ENCODE assay signal across 25 mouse cellular contexts in the genomic region with DNA sequence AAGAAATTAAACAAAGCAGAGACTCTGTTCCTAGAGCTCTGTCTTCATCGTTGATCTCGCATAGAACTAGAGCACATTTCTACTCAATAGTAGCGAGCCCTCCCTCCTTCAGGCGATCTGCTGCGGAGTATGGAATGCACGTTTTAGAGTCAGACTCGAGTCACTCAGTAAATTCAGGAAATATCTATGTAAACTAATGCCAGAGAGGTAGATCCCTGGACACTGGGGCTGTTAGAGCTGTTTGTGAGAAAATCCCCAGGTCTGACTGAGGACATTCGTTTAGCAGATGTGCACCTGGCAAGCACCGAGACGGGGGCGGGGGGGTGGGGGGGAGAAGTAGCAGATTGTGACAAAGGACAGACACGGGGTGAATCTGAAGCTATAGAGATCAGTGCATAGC.
DNase-seq lines count a peak whose midpoint lies in the region; ATAC-seq and TF ChIP-seq lines count a peak whose summit lies in the region.
"Had no signal": no experiment of that assay in that cellular context is flagged by ENCODE, and none has a peak within 500 bp of the region (broad histone marks: within the 10 kb centered on the region; RNA-seq: fewer than 3 reads in every experiment).

No protein-coding gene starts in this region.

- no peak for DNase-seq in intestine, embryonic 14.5 days (ENCODE audit: low spot score)
- DNase-seq in stomach, postnatal 0 days (ENCODE audit: low spot score) = no peak
- DNase-seq in yolk sac, embryonic 10.5 days (ENCODE audit: low spot score) = peak; percentile 7
- DNase-seq in kidney, adult 18-20 months = no peak
- no peak for DNase-seq in adrenal gland, adult (ENCODE audit: inconsistent age in 2 of 2, low spot score in 1 of 2)
- DNase-seq: adrenal gland, postnatal 10 days; adrenal gland, postnatal 36 days; cerebellum, adult 2 months; cerebellum, adult 9-11 months; cerebellum, postnatal 25 days; gastrocnemius, postnatal 25 days; heart, adult 18-20 months; heart, postnatal 10 days; heart, postnatal 36 days had no signal

- no peak overlapping the region for H3K9ac ChIP-seq in intestine, embryonic 14.5 days (ENCODE audit: low read length)
- H3K9ac ChIP-seq in intestine, postnatal 0 days (ENCODE audit: low read depth, low read length) = no peak overlapping the region
- H3K9ac ChIP-seq in stomach, embryonic 15.5 days = no peak overlapping the region
- no peak overlapping the region for H3K9ac ChIP-seq in stomach, postnatal 0 days (ENCODE audit: low read length)
- H3K9ac ChIP-seq in intestine, embryonic 15.5 days = no peak overlapping the region
- H3K9ac ChIP-seq: forebrain, embryonic 12.5 days; forebrain, embryonic 15.5 days; heart, embryonic 12.5 days; heart, embryonic 15.5 days; hindbrain, embryonic 15.5 days had no signal

- ATAC-seq in intestine, embryonic 14.5 days (replicated peaks; ENCODE audit: low FRiP score, low TSS enrichment, low read depth) = peak; percentile 75
- ATAC-seq in intestine, postnatal 0 days = no peak
- peak; percentile 63; the same call in 1 of the 2 replicates for ATAC-seq in stomach, embryonic 15.5 days (ENCODE audit: insufficient read depth, low FRiP score, low read depth)
- ATAC-seq in stomach, postnatal 0 days (ENCODE audit: low FRiP score, low TSS enrichment) = no peak
- peak; percentile 51; the same call in 1 of the 2 replicates for ATAC-seq in intestine, embryonic 15.5 days
- ATAC-seq: CD4-positive, CD25-positive, alpha-beta regulatory T cell, adult 4 months; forebrain, embryonic 15.5 days had no signal

- 25% methylated on average over 12 of the region's 12 CpGs for WGBS in intestine, embryonic 14.5 days
- 48% methylated on average over 12 of the region's 12 CpGs for WGBS in intestine, postnatal 0 days
- WGBS in stomach, embryonic 15.5 days = 41% methylated on average over 12 of the region's 12 CpGs
- 34% methylated on average over 12 of the region's 12 CpGs for WGBS in stomach, postnatal 0 days
- 40% methylated on average over 12 of the region's 12 CpGs for WGBS in intestine, embryonic 15.5 days

- TF ChIP-seq EP300 in stomach, postnatal 0 days (optimal IDR thresholded peaks at IDR 0.05) = no peak

- H3K9me3 ChIP-seq in intestine, embryonic 14.5 days (ENCODE audit: control insufficient read depth, low read length) = no peaks in the 10 kb centered on the region
- H3K9me3 ChIP-seq in intestine, postnatal 0 days (ENCODE audit: control insufficient read depth) = no peaks in the 10 kb centered on the region
- no peaks in the 10 kb centered on the region for H3K9me3 ChIP-seq in stomach, embryonic 15.5 days
- no peaks in the 10 kb centered on the region for H3K9me3 ChIP-seq in stomach, postnatal 0 days (ENCODE audit: control insufficient read depth, low read length)
- no peaks in the 10 kb centered on the region for H3K9me3 ChIP-seq in intestine, embryonic 15.5 days
- H3K9me3 ChIP-seq: forebrain, embryonic 12.5 days; forebrain, embryonic 15.5 days; heart, embryonic 12.5 days; heart, embryonic 15.5 days; hindbrain, embryonic 10.5 days; hindbrain, embryonic 15.5 days had no signal

- H3K4me2 ChIP-seq in intestine, embryonic 14.5 days (ENCODE audit: low read length) = peak overlapping the region; percentile 26; the same call in 1 of the 2 replicates
- no peak overlapping the region for H3K4me2 ChIP-seq in intestine, postnatal 0 days (replicated peaks; ENCODE audit: low read depth)
- H3K4me2 ChIP-seq in stomach, embryonic 15.5 days = no peak overlapping the region
- no peak overlapping the region for H3K4me2 ChIP-seq in stomach, postnatal 0 days (replicated peaks; ENCODE audit: low read depth)
- H3K4me2 ChIP-seq in intestine, embryonic 15.5 days (replicated peaks) = no peak overlapping the region
- H3K4me2 ChIP-seq: forebrain, embryonic 12.5 days; forebrain, embryonic 15.5 days; heart, embryonic 12.5 days; heart, embryonic 15.5 days; hindbrain, embryonic 15.5 days had no signal

- H3K4me3 ChIP-seq in intestine, embryonic 14.5 days (ENCODE audit: low read depth, low read length) = no peak overlapping the region
- H3K4me3 ChIP-seq in intestine, postnatal 0 days (ENCODE audit: low read depth, low read length) = no peak overlapping the region
- no peak overlapping the region for H3K4me3 ChIP-seq in stomach, embryonic 15.5 days (replicated peaks)
- H3K4me3 ChIP-seq in stomach, postnatal 0 days (ENCODE audit: low read depth, low read length) = no peak overlapping the region
- no peak overlapping the region for H3K4me3 ChIP-seq in intestine, embryonic 15.5 days (replicated peaks)
- H3K4me3 ChIP-seq: erythroblast, embryonic 14.5 days; forebrain, embryonic 12.5 days; forebrain, embryonic 15.5 days; heart, embryonic 12.5 days; heart, embryonic 15.5 days; hindbrain, embryonic 10.5 days; hindbrain, embryonic 15.5 days had no signal

- no peaks in the 10 kb centered on the region for H3K4me1 ChIP-seq in intestine, embryonic 14.5 days (replicated peaks; ENCODE audit: control insufficient read depth, insufficient read depth, low read length)
- no peaks in the 10 kb centered on the region for H3K4me1 ChIP-seq in intestine, postnatal 0 days (replicated peaks; ENCODE audit: control insufficient read depth, insufficient read depth, low read length)
- no peaks in the 10 kb centered on the region for H3K4me1 ChIP-seq in stomach, embryonic 15.5 days
- no peaks in the 10 kb centered on the region for H3K4me1 ChIP-seq in stomach, postnatal 0 days (replicated peaks; ENCODE audit: control insufficient read depth, insufficient read depth)
- H3K4me1 ChIP-seq in intestine, embryonic 15.5 days (replicated peaks) = no peaks in the 10 kb centered on the region
- H3K4me1 ChIP-seq: forebrain, embryonic 12.5 days; forebrain, embryonic 15.5 days; heart, embryonic 12.5 days; heart, embryonic 15.5 days; hindbrain, embryonic 10.5 days; hindbrain, embryonic 15.5 days had no signal

- H3K36me3 ChIP-seq in intestine, embryonic 14.5 days (ENCODE audit: control insufficient read depth, insufficient read depth, low read length) = no peaks in the 10 kb centered on the region
- no peaks in the 10 kb centered on the region for H3K36me3 ChIP-seq in intestine, postnatal 0 days (ENCODE audit: control insufficient read depth, insufficient read depth)
- H3K36me3 ChIP-seq in stomach, embryonic 15.5 days = no peaks in the 10 kb centered on the region
- no peaks in the 10 kb centered on the region for H3K36me3 ChIP-seq in stomach, postnatal 0 days (ENCODE audit: control insufficient read depth, insufficient read depth, low read length)
- no peaks in the 10 kb centered on the region for H3K36me3 ChIP-seq in intestine, embryonic 15.5 days
- H3K36me3 ChIP-seq: forebrain, embryonic 12.5 days; forebrain, embryonic 15.5 days; heart, embryonic 12.5 days; heart, embryonic 15.5 days; hindbrain, embryonic 10.5 days; hindbrain, embryonic 15.5 days had no signal

- TF ChIP-seq CTCF in intestine, postnatal 0 days (IDR thresholded peaks at IDR 0.05; ENCODE audit: low read depth) = no peak
- TF ChIP-seq CTCF in stomach, postnatal 0 days (IDR thresholded peaks at IDR 0.05; ENCODE audit: low read depth) = no peak

- H3K27me3 ChIP-seq in intestine, embryonic 14.5 days (replicated peaks; ENCODE audit: control insufficient read depth, insufficient read depth, low read length) = no peaks in the 10 kb centered on the region
- no peaks in the 10 kb centered on the region for H3K27me3 ChIP-seq in intestine, postnatal 0 days (replicated peaks; ENCODE audit: control insufficient read depth, insufficient read depth, low read length)
- no peaks in the 10 kb centered on the region for H3K27me3 ChIP-seq in stomach, embryonic 15.5 days (replicated peaks)
- H3K27me3 ChIP-seq in stomach, postnatal 0 days (ENCODE audit: control insufficient read depth, insufficient read depth, low read length) = no peaks in the 10 kb centered on the region
- no peaks in the 10 kb centered on the region for H3K27me3 ChIP-seq in intestine, embryonic 15.5 days (replicated peaks)
- H3K27me3 ChIP-seq: forebrain, embryonic 12.5 days; forebrain, embryonic 15.5 days; heart, embryonic 12.5 days; heart, embryonic 15.5 days; hindbrain, embryonic 15.5 days had no signal

- no peak overlapping the region for H3K27ac ChIP-seq in intestine, embryonic 14.5 days (ENCODE audit: low read depth)
- H3K27ac ChIP-seq in intestine, postnatal 0 days (ENCODE audit: low read depth, low read length) = no peak overlapping the region
- no peak overlapping the region for H3K27ac ChIP-seq in stomach, embryonic 15.5 days
- H3K27ac ChIP-seq in stomach, postnatal 0 days (replicated peaks) = no peak overlapping the region
- H3K27ac ChIP-seq in intestine, embryonic 15.5 days = no peak overlapping the region
- H3K27ac ChIP-seq: forebrain, embryonic 12.5 days; forebrain, embryonic 15.5 days; heart, embryonic 15.5 days; hindbrain, embryonic 10.5 days; hindbrain, embryonic 15.5 days had no signal

Comparison
In these comparisons a context has a peak if more than half of its experiments do, and no peak if none do; other contexts are left out.
1. ATAC-seq: peak in intestine, embryonic 14.5 days (single experiment), stomach, embryonic 15.5 days (single experiment) and intestine, embryonic 15.5 days (single experiment); none in intestine, postnatal 0 days (single experiment) and stomach, postnatal 0 days (single experiment).